Mouse (Mus musculus) CH12.LX (cell line): ENCODE data around the gene Clic4.
"Not testable (repeated sequence)": the region's sequence is repeated elsewhere in the genome, so short reads cannot be mapped to it uniquely, and the experiment has no call there.

Experiments used
- CHD1 ChIP-seq: IDR thresholded peaks from 2 replicates; pipeline ENCODE4 v1.6.1; 2012; ENCODE audit warnings: low read depth, low read length, improper control_type of control experiment, inconsistent platforms
- CTCF ChIP-seq, 2 experiments: IDR thresholded peaks in 1 of 2; conservative IDR thresholded peaks in 1 of 2; 2 replicates each; pipeline ENCODE4 v1.5.1; 2011 to 2012; ENCODE audit warnings: low read depth in 2 of 2, low read length in 2 of 2, improper control_type of control experiment in 1 of 2, inconsistent platforms in 1 of 2, mild to moderate bottlenecking in 1 of 2, moderate library complexity in 1 of 2
- ETS1 ChIP-seq: conservative IDR thresholded peaks from 2 replicates; pipeline ENCODE4 v1.6.1; 2012; ENCODE audit warnings: low read depth, mild to moderate bottlenecking, inconsistent platforms, low read length, improper control_type of control experiment, moderate library complexity
- POLR2A ChIP-seq: IDR thresholded peaks from 2 replicates; pipeline ENCODE4 v1.6.1; 2011; ENCODE audit warnings: low read depth, mild to moderate bottlenecking, improper control_type of control experiment, low read length
- POLR2AphosphoS2 ChIP-seq: IDR thresholded peaks from 2 replicates; pipeline ENCODE4 v1.6.1; 2011; ENCODE audit warnings: low read depth, low read length, improper control_type of control experiment
- SMC3 ChIP-seq: IDR thresholded peaks from 2 replicates; pipeline ENCODE4 v1.6.1; 2011; ENCODE audit warnings: low read depth, low read length, improper control_type of control experiment
- UBTF ChIP-seq: IDR thresholded peaks from 2 replicates; pipeline ENCODE4 v1.6.1; 2012; ENCODE audit warnings: low read depth, mild to moderate bottlenecking, inconsistent platforms, low read length, improper control_type of control experiment, moderate library complexity

- TF ChIP-seq CTCF (conservative IDR thresholded peaks at IDR 0.05 in 1 of 2, IDR thresholded peaks at IDR 0.05 in 1 of 2; ENCODE audit: low read depth in 2 of 2, low read length in 2 of 2); CHD1; SMC3; ETS1; POLR2AphosphoS2; POLR2A; UBTF: not testable (repeated sequence)
These were observed 88.3 kb downstream of the Clic4 start for GRCm38 (mm10) chr4:135184277-135184676.
